Mouse (Mus musculus) forebrain, embryonic 16.5 days (tissue): Measurements from ENCODE around the gene Cxcl15. TPM values are rescaled to one million over a fixed set of nuclear protein-coding genes. Genes with fewer than 3 reads are reported as not detected.
A peak's percentile ranks its signal among the peaks of the same experiment; 100 is the strongest.

ENCODE experiments used
- ATAC-seq: fragments of 200-750 bp; cut with Nextera tagmentation; 2 replicates; pipeline ENCODE4 v1.8.0; 2017; ENCODE audit warnings: mild to moderate bottlenecking, moderate library complexity
- H3K27ac ChIP-seq: fragments of 300-500 bp; sonication (generic); 2 replicates; pipeline ENCODE4 v1.5.1; 2014; ENCODE audit warnings: low read length, control low read depth
- H3K27me3 ChIP-seq: fragments of 300-500 bp; sonication (generic); replicated peaks from 2 replicates; pipeline ENCODE4 v1.6.1; 2014; ENCODE audit warnings: low read length; ENCODE audit not compliant: control insufficient read depth, insufficient read depth
- H3K36me3 ChIP-seq: fragments of 300-500 bp; sonication (generic); 2 replicates; pipeline ENCODE4 v1.6.1; 2014; ENCODE audit not compliant: control insufficient read depth, insufficient read depth
- H3K4me1 ChIP-seq: fragments of 300-500 bp; sonication (generic); replicated peaks from 2 replicates; pipeline ENCODE4 v1.6.1; 2014; ENCODE audit warnings: low read length; ENCODE audit not compliant: control insufficient read depth, insufficient read depth
- H3K4me2 ChIP-seq: fragments of 300-500 bp; sonication (generic); 2 replicates; pipeline ENCODE4 v1.6.1; 2014; ENCODE audit warnings: mild to moderate bottlenecking, low read length, control low read depth
- H3K4me3 ChIP-seq: fragments of 300-500 bp; sonication (generic); replicated peaks from 2 replicates; pipeline ENCODE4 v1.5.1; 2014; ENCODE audit warnings: mild to moderate bottlenecking, low read length, control low read depth
- H3K9ac ChIP-seq: fragments of 300-500 bp; sonication (generic); replicated peaks from 2 replicates; pipeline ENCODE4 v1.6.1; 2014; ENCODE audit warnings: low read depth, low read length, control low read depth
- H3K9me3 ChIP-seq: fragments of 300-500 bp; sonication (generic); 2 replicates; pipeline ENCODE4 v1.6.1; 2016; ENCODE audit warnings: low read length; ENCODE audit not compliant: control insufficient read depth
- WGBS: fragments of 180-500 bp; shearing (Covaris S2); extraction: QIAGEN DNeasy Blood & Tissue Kit; methylation state at CpG from one replicate; pipeline ENCODE4 v1.1.7; 2014; 5-methylcytosine and 5-hydroxymethylcytosine counted together
- polyA plus RNA-seq: library from polyadenylated mRNA; unstranded; fragments of >200 nt; fragmentation: Nextera tagmentation; extraction: Ambion mirVana; gene quantifications from 2 replicates; pipeline ENCODE4 v1.2.1, GENCODE M21; 2015

The Cxcl15 gene
- not detected in 2 replicates for polyA plus RNA-seq

DNA sequence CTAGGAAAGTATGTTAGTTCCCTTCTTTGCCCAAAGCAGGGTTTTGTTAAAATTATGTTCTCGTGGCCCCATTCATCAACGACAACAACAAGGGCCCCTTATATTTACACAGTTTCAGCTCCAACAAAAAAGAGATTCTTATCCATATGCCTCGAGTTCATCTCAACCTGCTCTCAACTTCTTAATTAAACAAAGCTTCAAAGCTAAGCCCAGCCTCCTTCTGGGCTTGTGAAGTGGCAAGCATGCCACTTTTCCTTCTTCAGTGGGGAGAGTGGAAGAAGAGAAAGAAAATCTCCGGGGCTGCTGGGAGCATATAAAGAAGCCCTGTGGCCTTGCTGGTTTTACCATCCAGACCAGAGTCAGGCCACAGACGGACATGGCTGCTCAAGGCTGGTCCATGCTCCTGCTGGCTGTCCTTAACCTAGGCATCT lies at the start of gene Cxcl15:
TSS of gene Cxcl15 (plus strand) at position 340 of the 431 bp plus-strand sequence.
- no peak for ATAC-seq
- H3K4me3 ChIP-seq, result no peak within 1 kb of the TSS
- H3K27me3 ChIP-seq, result no peaks in the 10 kb centered on the region

DNA sequence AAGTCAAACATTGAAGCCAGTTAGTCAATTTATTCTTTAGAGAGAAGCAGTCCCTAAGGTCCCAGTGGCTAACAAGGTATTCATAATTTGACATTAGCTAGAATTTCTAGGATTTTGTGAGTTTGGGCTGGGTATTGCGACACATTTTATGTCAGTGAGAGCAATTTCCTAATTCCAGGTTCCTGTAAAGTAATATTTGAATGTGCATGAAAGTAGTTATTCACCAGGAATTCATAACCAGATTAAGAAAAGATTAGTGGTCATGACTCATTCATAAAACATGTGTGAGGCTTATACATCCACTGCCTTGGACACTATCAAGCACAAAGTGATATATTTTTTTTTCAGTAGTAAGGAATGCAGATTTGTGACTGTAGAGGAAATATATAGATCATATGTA lies 40.4 kb upstream of the Cxcl15 start:
- 95% methylated on average over 1 of the region's 1 CpGs for WGBS
- Histone ChIP-seq H3K27me3 (0 out of 2 replicates have a peak, but pooled peaks cover 1% of the 10 kb centered on the region), H3K4me1 (peaks cover 4% of the 10 kb centered on the region), H3K9ac (no peak overlapping the region), H3K36me3 (no peaks in the 10 kb centered on the region), H3K4me3 (no peak overlapping the region), H3K9me3 (no peaks in the 10 kb centered on the region), H3K4me2 (no peak overlapping the region), H3K27ac (no peak overlapping the region)
- ATAC-seq, result no peak

More for the DNA sequence above, at the start of gene Cxcl15:
- WGBS, result 52% methylated on average over 5 of the region's 5 CpGs
- no peak within 1 kb of the TSS for H3K27ac ChIP-seq
- no peaks in the 10 kb centered on the region for H3K4me1 ChIP-seq
- no peak within 1 kb of the TSS for H3K4me2 ChIP-seq
- no peak within 1 kb of the TSS for H3K9ac ChIP-seq
- H3K9me3 ChIP-seq, result no peaks in the 10 kb centered on the region
- H3K36me3 ChIP-seq, result no peaks in the 10 kb centered on the region

DNA sequence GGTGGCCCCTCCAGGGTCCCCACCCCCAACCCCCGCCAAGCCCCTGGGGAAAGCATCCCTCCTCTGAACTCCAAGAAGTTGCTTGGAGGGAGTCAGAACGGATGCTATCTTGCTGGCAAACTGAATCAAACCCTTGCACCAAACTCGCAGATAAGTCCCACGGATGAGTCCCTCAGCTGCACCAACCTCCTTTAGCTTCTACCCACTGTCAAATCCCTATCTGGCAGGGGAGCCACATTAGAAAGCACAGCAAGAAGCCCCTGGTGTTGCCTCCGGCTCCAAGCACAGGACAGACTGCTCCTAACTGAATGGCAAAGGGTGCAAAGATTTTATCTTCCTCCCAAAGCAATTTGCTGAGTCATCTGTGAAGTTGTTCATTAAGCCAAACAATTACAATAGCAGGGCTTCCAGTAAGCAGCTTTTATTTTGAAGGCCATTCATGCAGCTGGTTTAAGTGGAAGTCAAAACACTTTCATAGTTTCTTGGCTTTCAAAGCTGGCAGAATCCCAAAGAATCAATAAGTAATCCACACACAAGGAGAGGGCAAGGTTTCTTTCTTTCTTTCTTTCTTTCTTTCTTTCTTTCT lies 36.2 kb upstream of the Cxcl15 start:
- Histone ChIP-seq H3K4me1 (peaks cover 10% of the 10 kb centered on the region), H3K9me3 (no peaks in the 10 kb centered on the region), H3K4me3 (no peak overlapping the region), H3K27me3 (0 out of 2 replicates have a peak, but pooled peaks cover 3% of the 10 kb centered on the region), H3K36me3 (no peaks in the 10 kb centered on the region), H3K27ac (no peak overlapping the region), H3K9ac (no peak overlapping the region), H3K4me2 (no peak overlapping the region)
- ATAC-seq, result no peak
- WGBS, result 30% methylated on average over 5 of the region's 5 CpGs

DNA sequence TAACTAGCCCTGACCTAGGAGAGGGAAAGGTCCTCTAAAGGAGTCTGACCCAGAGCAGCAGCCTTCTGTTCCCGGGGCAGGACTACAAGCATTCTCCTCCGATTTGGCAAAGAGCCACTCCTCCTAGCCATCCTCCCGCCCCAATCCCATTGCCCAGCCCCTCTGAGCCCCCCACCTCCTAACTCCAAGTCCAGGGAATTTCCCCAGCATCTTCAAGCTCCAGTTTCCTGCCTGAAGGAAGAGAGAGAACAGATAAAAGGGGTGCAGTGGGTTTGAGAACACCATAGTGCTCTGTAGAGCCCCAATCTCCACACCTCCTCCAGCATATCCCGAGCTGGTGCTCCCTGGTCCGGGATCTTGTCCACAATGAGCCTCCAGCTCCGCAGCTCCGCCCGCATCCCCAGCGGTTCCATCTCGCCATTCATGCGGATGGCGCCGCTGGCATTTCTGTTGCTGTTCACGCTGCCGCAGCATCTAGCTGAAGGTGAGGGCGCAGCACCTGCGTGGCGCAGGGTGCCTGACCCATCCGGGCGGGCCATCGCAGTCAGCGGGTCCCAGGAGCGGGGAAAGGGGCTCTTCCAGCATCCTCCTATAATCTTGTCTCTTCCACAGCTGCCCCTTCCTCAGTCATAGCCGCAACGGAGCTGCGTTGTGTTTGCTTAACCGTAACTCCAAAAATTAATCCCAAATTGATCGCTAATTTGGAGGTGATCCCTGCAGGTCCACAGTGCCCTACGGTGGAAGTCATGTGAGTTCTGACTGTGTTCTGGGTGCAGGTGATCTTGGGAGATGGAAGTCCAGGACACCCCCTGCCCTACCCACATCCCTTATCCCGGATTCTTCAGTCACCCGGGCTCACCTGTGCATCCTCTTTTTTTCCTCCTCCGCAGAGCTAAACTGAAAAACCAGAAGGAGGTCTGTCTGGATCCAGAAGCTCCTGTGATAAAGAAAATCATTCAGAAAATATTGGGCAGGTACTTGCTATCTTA lies 35.0 kb upstream of the Cxcl15 start, which contains the start of gene Cxcl5:
TSS of gene Cxcl5 (plus strand) at position 284 of the 989 bp plus-strand sequence.
- 0 out of 2 replicates have a peak, but pooled peaks cover 3% of the 10 kb centered on the region for H3K27me3 ChIP-seq
- no peaks in the 10 kb centered on the region for H3K36me3 ChIP-seq
- peak within 1 kb of the TSS; percentile 47 for H3K4me3 ChIP-seq
- WGBS, result 2% methylated on average over 32 of the region's 32 CpGs
- no peaks in the 10 kb centered on the region for H3K9me3 ChIP-seq
- peak within 1 kb of the TSS; percentile 80 for H3K4me2 ChIP-seq
- H3K9ac ChIP-seq, result peak within 1 kb of the TSS; percentile 61
- no peak within 1 kb of the TSS for H3K27ac ChIP-seq
- peak; percentile 85 for ATAC-seq
- peaks cover 10% of the 10 kb centered on the region for H3K4me1 ChIP-seq

DNA sequence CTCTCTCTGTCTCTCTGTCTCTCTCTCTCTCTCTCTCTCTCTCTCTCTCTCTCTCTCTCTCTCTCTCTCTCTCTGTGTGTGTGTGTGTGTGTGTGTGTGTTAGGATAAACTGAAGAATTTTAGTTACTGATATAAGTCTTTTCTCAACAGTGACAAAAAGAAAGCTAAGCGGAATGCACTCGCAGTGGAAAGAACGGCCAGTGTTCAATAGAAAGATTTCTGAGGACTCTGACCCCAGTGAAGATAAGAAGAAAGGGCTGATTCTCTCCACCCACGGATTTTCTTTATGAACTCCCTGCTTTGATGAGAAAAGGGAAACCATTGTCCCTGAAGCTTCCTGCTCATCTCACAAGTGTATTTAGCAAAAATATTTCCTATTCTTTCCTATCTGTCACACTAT lies 34.0 kb upstream of the Cxcl15 start:
- Histone ChIP-seq H3K9ac (no peak overlapping the region), H3K4me3 (no peak overlapping the region), H3K27ac (no peak overlapping the region), H3K4me1 (peaks cover 10% of the 10 kb centered on the region), H3K9me3 (no peaks in the 10 kb centered on the region), H3K27me3 (0 out of 2 replicates have a peak, but pooled peaks cover 3% of the 10 kb centered on the region), H3K36me3 (no peaks in the 10 kb centered on the region), H3K4me2 (no peak overlapping the region)
- ATAC-seq, result no peak
- WGBS, result 40% methylated on average over 4 of the region's 4 CpGs

DNA sequence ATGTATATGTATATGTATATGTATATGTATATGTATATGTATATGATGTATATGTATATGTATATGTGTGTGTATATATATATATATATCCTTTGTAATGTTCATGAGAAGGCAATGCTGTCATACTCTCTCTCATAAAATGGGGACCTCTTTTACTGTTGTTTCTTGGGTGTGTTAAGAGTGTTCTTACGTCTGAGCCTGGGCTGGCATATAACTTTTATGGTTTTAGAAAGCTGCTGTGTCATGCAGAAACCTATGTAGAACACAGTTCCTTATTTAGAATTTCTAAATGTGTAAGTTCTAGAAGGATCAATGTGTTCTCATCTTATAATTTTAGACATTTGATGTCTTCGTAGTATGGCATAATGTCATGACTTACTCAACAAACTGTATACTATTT lies 33.5 kb upstream of the Cxcl15 start:
- 0 out of 2 replicates have a peak, but pooled peaks cover 3% of the 10 kb centered on the region for H3K27me3 ChIP-seq
- H3K4me2 ChIP-seq, result no peak overlapping the region
- no peak for ATAC-seq
- peaks cover 10% of the 10 kb centered on the region for H3K4me1 ChIP-seq
- no peak overlapping the region for H3K9ac ChIP-seq
- H3K9me3 ChIP-seq, result no peaks in the 10 kb centered on the region
- no peaks in the 10 kb centered on the region for H3K36me3 ChIP-seq
- WGBS, result 99% methylated on average over 2 of the region's 2 CpGs
- no peak overlapping the region for H3K27ac ChIP-seq
- no peak overlapping the region for H3K4me3 ChIP-seq

DNA sequence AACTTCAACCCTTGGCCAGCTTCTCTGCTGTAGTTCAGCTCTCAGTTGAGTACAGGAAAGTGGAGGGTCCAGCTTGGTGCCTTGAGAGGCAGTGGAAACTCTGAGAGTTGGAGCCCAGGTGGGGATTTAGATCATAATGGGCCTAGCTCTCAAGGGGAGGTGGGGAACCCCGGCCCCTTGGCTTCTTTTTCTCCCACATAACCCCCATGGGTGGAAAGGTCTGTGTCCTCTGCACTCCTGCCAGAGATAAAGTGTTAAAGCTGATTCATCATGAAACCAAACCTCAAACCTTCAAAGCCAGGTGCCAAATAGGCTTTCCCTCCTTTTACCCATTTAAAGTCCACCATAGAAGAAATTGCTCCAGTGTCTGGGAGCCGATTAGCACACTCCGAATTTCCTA lies 32.5 kb upstream of the Cxcl15 start:
- 0 out of 2 replicates have a peak, but pooled peaks cover 3% of the 10 kb centered on the region for H3K27me3 ChIP-seq
- no peaks in the 10 kb centered on the region for H3K36me3 ChIP-seq
- no peak overlapping the region for H3K9ac ChIP-seq
- 95% methylated on average over 3 of the region's 3 CpGs for WGBS
- no peak overlapping the region for H3K4me2 ChIP-seq
- H3K4me3 ChIP-seq, result no peak overlapping the region
- no peak for ATAC-seq
- H3K27ac ChIP-seq, result no peak overlapping the region
- H3K4me1 ChIP-seq, result peaks cover 10% of the 10 kb centered on the region
- H3K9me3 ChIP-seq, result no peaks in the 10 kb centered on the region

DNA sequence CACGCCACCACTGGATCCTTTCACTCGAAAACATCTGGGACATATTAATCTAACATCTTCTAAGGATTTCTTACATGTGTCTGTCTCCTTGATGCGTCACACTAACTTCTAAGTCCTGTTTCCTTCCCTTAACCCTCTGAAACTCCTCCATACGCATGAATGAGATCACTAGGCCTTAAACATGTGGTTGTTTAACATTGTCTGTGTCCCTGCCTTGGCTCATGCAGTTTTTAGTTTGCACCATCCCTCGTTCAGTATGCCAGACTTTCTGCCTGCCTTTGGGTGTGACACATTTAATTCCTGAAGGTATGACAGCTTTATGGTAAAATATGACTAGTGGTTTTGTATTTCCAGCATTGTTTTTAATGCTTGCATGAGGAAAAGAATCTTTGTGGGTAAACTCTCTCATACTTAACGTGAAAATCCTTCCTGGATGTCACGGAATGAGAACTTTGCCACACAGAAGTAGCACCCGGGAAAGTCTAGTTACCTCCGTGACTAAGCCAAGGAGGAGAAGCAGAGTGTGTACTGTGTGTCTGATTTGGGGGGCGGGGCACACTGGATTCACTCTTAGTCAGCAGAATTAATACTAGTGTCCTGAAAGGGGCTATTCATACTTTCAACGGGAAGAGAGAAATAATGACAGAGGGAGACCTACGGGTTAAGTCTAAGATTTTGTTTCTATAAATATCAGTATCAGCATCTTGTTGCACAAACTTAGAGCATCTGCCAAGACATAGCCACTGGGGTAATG lies 30.2 kb upstream of the Cxcl15 start:
- 82% methylated on average over 12 of the region's 12 CpGs for WGBS
- H3K4me3 ChIP-seq, result no peak overlapping the region

More for the DNA sequence above, 30.2 kb upstream of the Cxcl15 start:
- H3K9me3 ChIP-seq, result no peaks in the 10 kb centered on the region
- H3K27me3 ChIP-seq, result 0 out of 2 replicates have a peak, but pooled peaks cover under 1% of the 10 kb centered on the region
- ATAC-seq, result no peak
- no peak overlapping the region for H3K27ac ChIP-seq
- H3K9ac ChIP-seq, result no peak overlapping the region
- H3K36me3 ChIP-seq, result no peaks in the 10 kb centered on the region
- no peak overlapping the region for H3K4me2 ChIP-seq
- peaks cover 4% of the 10 kb centered on the region for H3K4me1 ChIP-seq
